ENCODE assay signal across 8 mouse cellular contexts in genomic region chr6:90604130-90604529, GRCm38 (mm10). TPM values are rescaled to one million over a fixed set of nuclear protein-coding genes. Genes with fewer than 3 reads are reported as not detected.
DNase-seq lines count a peak whose midpoint lies in the region; ATAC-seq and TF ChIP-seq lines count a peak whose summit lies in the region.

No protein-coding gene starts in this region.

- no peak overlapping the region for H3K4me3 ChIP-seq in thymus, adult 2 months (ENCODE audit: control insufficient read depth, insufficient read depth, low read length)
- peak overlapping the region; percentile 65; the same call in 1 of the 2 replicates for H3K4me3 ChIP-seq in liver, postnatal 0 days (ENCODE audit: low read depth, low read length)

- peak; percentile 50 for DNase-seq in cerebellum, adult 9-11 months
- no peak for DNase-seq in cerebellum, postnatal 25 days
- DNase-seq in thymus, adult 2 months = no peak
- DNase-seq in thymus, adult 18-20 months = no peak
- no peak for DNase-seq in liver, postnatal 0 days
- DNase-seq in urinary bladder, postnatal 14 days (ENCODE audit: low spot score) = no peak
- no peak for DNase-seq in right cerebral cortex, adult 2 months (ENCODE audit: low spot score in 2 of 2)
- no peak for DNase-seq in layer of hippocampus, adult 8-10 months (ENCODE audit: low spot score in 2 of 2)

- 66% methylated on average over 3 of the region's 3 CpGs for WGBS in thymus, adult 2 months
- WGBS in liver, postnatal 0 days (ENCODE audit: insufficient replicate concordance) = 60% methylated on average over 3 of the region's 3 CpGs

- peak overlapping the region; percentile 77 for H3K27ac ChIP-seq in thymus, adult 2 months (ENCODE audit: control insufficient read depth, insufficient read depth, low read length)
- no peak overlapping the region for H3K27ac ChIP-seq in liver, postnatal 0 days (ENCODE audit: low read depth)

- H3K36me3 ChIP-seq in thymus, adult 2 months (ENCODE audit: control insufficient read depth, insufficient read depth, low read length) = no peaks in the 10 kb centered on the region
- no peaks in the 10 kb centered on the region for H3K36me3 ChIP-seq in liver, postnatal 0 days (replicated peaks; ENCODE audit: insufficient read depth, low read length)

- H3K4me1 ChIP-seq in thymus, adult 2 months (replicated peaks; ENCODE audit: control insufficient read depth, insufficient read depth, low read length) = peaks cover 17% of the 10 kb centered on the region
- H3K4me1 ChIP-seq in liver, postnatal 0 days (ENCODE audit: insufficient read depth) = peaks cover 39% of the 10 kb centered on the region

- TF ChIP-seq POLR2A in thymus, adult 2 months (IDR thresholded peaks at IDR 0.05; ENCODE audit: control insufficient read depth, extremely low read depth, insufficient read depth, low read length, poor library complexity) = no peak

- TF ChIP-seq CTCF in thymus, adult 2 months (IDR thresholded peaks at IDR 0.05; ENCODE audit: borderline replicate concordance, control insufficient read depth, extremely low read depth, insufficient read depth, low read length, poor library complexity) = no peak
- TF ChIP-seq CTCF in liver, postnatal 0 days (IDR thresholded peaks at IDR 0.05; ENCODE audit: low read depth) = no peak

- H3K9ac ChIP-seq in liver, postnatal 0 days (replicated peaks) = no peak overlapping the region

- no peak for ATAC-seq in liver, postnatal 0 days

- no peaks in the 10 kb centered on the region for H3K27me3 ChIP-seq in thymus, adult 2 months (ENCODE audit: control insufficient read depth, insufficient read depth, low read length)
- H3K27me3 ChIP-seq in liver, postnatal 0 days (ENCODE audit: insufficient read depth, low read length) = no peaks in the 10 kb centered on the region

- TF ChIP-seq EP300 in liver, postnatal 0 days (IDR thresholded peaks at IDR 0.05; ENCODE audit: low read depth) = no peak

- no peaks in the 10 kb centered on the region for H3K9me3 ChIP-seq in liver, postnatal 0 days (ENCODE audit: low read length)

- H3K4me2 ChIP-seq in liver, postnatal 0 days (ENCODE audit: low read depth, low read length) = peak overlapping the region; percentile 88

RNA-seq across cellular contexts. Expression of gene Slc41a3, which starts 0.4 kb away (rescaled TPM):
- 9.6 and 12.3 TPM in 2 replicates for polyA plus RNA-seq in thymus, adult 2 months (2012; rRNA removed)
- polyA plus RNA-seq in liver, postnatal 0 days (2015; fragmentation: Nextera tagmentation; extraction: Ambion mirVana) = 23.2 and 23.4 TPM in 2 replicates
- total RNA-seq in layer of hippocampus, adult 8-10 months (2022) = 1 to 10 TPM; 3.3 to 6.6 (median 5.0) TPM
